Mouse (Mus musculus) kidney, embryonic 16.5 days (tissue): ENCODE data around the gene Zswim7. TPM values are rescaled to one million over a fixed set of nuclear protein-coding genes. Genes with fewer than 3 reads are reported as not detected.

ENCODE experiments used
- ATAC-seq: fragments of 200-750 bp; cut with Nextera tagmentation; 2 replicates; pipeline ENCODE4 v1.8.0; 2017; ENCODE audit warnings: moderate TSS enrichment; ENCODE audit not compliant: low FRiP score, low TSS enrichment
- H3K27ac ChIP-seq: fragments of 300-500 bp; sonication (generic); 2 replicates; pipeline ENCODE4 v1.5.1; 2014; ENCODE audit warnings: low read length
- H3K27me3 ChIP-seq: fragments of 300-500 bp; sonication (generic); 2 replicates; pipeline ENCODE4 v1.6.1; 2014; ENCODE audit warnings: low read length, control low read depth, mixed read lengths; ENCODE audit not compliant: insufficient read depth
- H3K36me3 ChIP-seq: fragments of 300-500 bp; sonication (generic); 2 replicates; pipeline ENCODE4 v1.6.1; 2014; ENCODE audit warnings: low read length, control low read depth, mixed read lengths; ENCODE audit not compliant: insufficient read depth
- H3K4me1 ChIP-seq: fragments of 300-500 bp; sonication (generic); 2 replicates; pipeline ENCODE4 v1.6.1; 2014; ENCODE audit warnings: low read length, control low read depth, mixed read lengths; ENCODE audit not compliant: insufficient read depth
- H3K4me2 ChIP-seq: fragments of 300-500 bp; sonication (generic); replicated peaks from 2 replicates; pipeline ENCODE4 v1.6.1; 2014; ENCODE audit warnings: low read depth, low read length
- H3K4me3 ChIP-seq: fragments of 300-500 bp; sonication (generic); 2 replicates; pipeline ENCODE4 v1.5.1; 2014; ENCODE audit warnings: mild to moderate bottlenecking, low read length
- H3K9ac ChIP-seq: fragments of 300-500 bp; sonication (generic); replicated peaks from 2 replicates; pipeline ENCODE4 v1.6.1; 2014; ENCODE audit warnings: low read length
- H3K9me3 ChIP-seq: fragments of 300-500 bp; sonication (generic); 2 replicates; pipeline ENCODE4 v1.6.1; 2016; ENCODE audit warnings: low read length, control low read depth
- WGBS: fragments of 180-500 bp; shearing (Covaris S2); extraction: QIAGEN DNeasy Blood & Tissue Kit; methylation state at CpG from one replicate; pipeline ENCODE4 v1.1.7; 2014; 5-methylcytosine and 5-hydroxymethylcytosine counted together
- polyA plus RNA-seq: library from polyadenylated mRNA; unstranded; fragments of >200 nt; fragmentation: Nextera tagmentation; extraction: Ambion mirVana; gene quantifications from 2 replicates; pipeline ENCODE4 v1.2.1, GENCODE M21; 2015

The Zswim7 gene
- polyA plus RNA-seq, 1 experiment from 2014 or later, result 24.3 TPM

- Histone ChIP-seq H3K36me3 (no peaks in the 10 kb centered on the region), H3K4me1 (peaks cover 11% of the 10 kb centered on the region; the same call in 1 of the 2 replicates), H3K27ac (no peak overlapping the region), H3K4me2 (no peak overlapping the region), H3K9ac (no peak overlapping the region), H3K4me3 (no peak overlapping the region), H3K9me3 (no peaks in the 10 kb centered on the region), H3K27me3 (no peaks in the 10 kb centered on the region)
- ATAC-seq, result no peak
- 67% methylated on average over 7 of the region's 7 CpGs for WGBS
Measured at GRCm38 (mm10) chr11:62264018-62264417, 17.2 kb downstream of the Zswim7 start.

GRCm38 (mm10) chr11:62263599-62263998 is 17.6 kb downstream of the Zswim7 start:
- H3K27ac ChIP-seq, result no peak overlapping the region
- 69% methylated on average over 7 of the region's 7 CpGs for WGBS
- no peaks in the 10 kb centered on the region for H3K27me3 ChIP-seq
- H3K9me3 ChIP-seq, result no peaks in the 10 kb centered on the region
- ATAC-seq, result no peak
- no peak overlapping the region for H3K4me3 ChIP-seq
- H3K36me3 ChIP-seq, result no peaks in the 10 kb centered on the region
- no peak overlapping the region for H3K9ac ChIP-seq
- H3K4me2 ChIP-seq, result no peak overlapping the region
- H3K4me1 ChIP-seq, result peaks cover 13% of the 10 kb centered on the region; the same call in 1 of the 2 replicates

GRCm38 (mm10) chr11:62259214-62259613 is 22.0 kb downstream of the Zswim7 start:
- peak; percentile 52; the same call in 1 of the 2 replicates for ATAC-seq
- H3K9ac ChIP-seq, result no peak overlapping the region
- no peak overlapping the region for H3K4me2 ChIP-seq
- no peak overlapping the region for H3K4me3 ChIP-seq
- 40% methylated on average over 5 of the region's 5 CpGs for WGBS
- no peaks in the 10 kb centered on the region for H3K36me3 ChIP-seq
- H3K27ac ChIP-seq, result no peak overlapping the region
- no peaks in the 10 kb centered on the region for H3K27me3 ChIP-seq
- no peaks in the 10 kb centered on the region for H3K9me3 ChIP-seq
- peaks cover 16% of the 10 kb centered on the region; the same call in 1 of the 2 replicates for H3K4me1 ChIP-seq

GRCm38 (mm10) chr11:62253380-62253779 is 27.8 kb downstream of the Zswim7 start:
- no peak for ATAC-seq
- Histone ChIP-seq H3K4me1 (peaks cover 16% of the 10 kb centered on the region), H3K9ac (no peak overlapping the region), H3K27ac (no peak overlapping the region), H3K9me3 (no peaks in the 10 kb centered on the region), H3K27me3 (peaks cover 13% of the 10 kb centered on the region), H3K36me3 (no peaks in the 10 kb centered on the region), H3K4me3 (no peak overlapping the region), H3K4me2 (no peak overlapping the region)
- WGBS, result 86% methylated on average over 5 of the region's 5 CpGs

GRCm38 (mm10) chr11:62251047-62251446 is 30.1 kb downstream of the Zswim7 start:
- Histone ChIP-seq H3K27ac (no peak overlapping the region), H3K27me3 (peaks cover 13% of the 10 kb centered on the region), H3K9ac (no peak overlapping the region), H3K4me3 (no peak overlapping the region), H3K4me1 (peaks cover 14% of the 10 kb centered on the region), H3K4me2 (no peak overlapping the region), H3K9me3 (no peaks in the 10 kb centered on the region), H3K36me3 (no peaks in the 10 kb centered on the region)
- WGBS, result 58% methylated on average over 11 of the region's 11 CpGs
- ATAC-seq, result no peak

GRCm38 (mm10) chr11:62249266-62250037 is 31.7 kb downstream of the Zswim7 start:
- H3K36me3 ChIP-seq, result no peaks in the 10 kb centered on the region
- H3K27me3 ChIP-seq, result peaks cover 13% of the 10 kb centered on the region
- WGBS, result 2% methylated on average over 35 of the region's 35 CpGs
- H3K9ac ChIP-seq, result peak overlapping the region; percentile 63
- ATAC-seq, result peak; percentile 43; the same call in 1 of the 2 replicates
- H3K4me2 ChIP-seq, result peak overlapping the region; percentile 100
- H3K9me3 ChIP-seq, result peaks cover 5% of the 10 kb centered on the region; the same call in 1 of the 2 replicates
- no peak overlapping the region for H3K27ac ChIP-seq
- H3K4me1 ChIP-seq, result peaks cover 14% of the 10 kb centered on the region
- peak overlapping the region; percentile 63 for H3K4me3 ChIP-seq

GRCm38 (mm10) chr11:62248401-62249244 is 32.6 kb downstream of the Zswim7 start, which contains the start of gene Adora2b:
Adora2b (plus strand) TSS chr11:62248984.
- WGBS, result under 1% methylated on average over 69 of the region's 69 CpGs
- Histone ChIP-seq H3K4me3 (peak within 1 kb of the TSS; percentile 63), H3K9ac (peak within 1 kb of the TSS; percentile 63), H3K27me3 (peaks cover 13% of the 10 kb centered on the region), H3K4me1 (peaks cover 14% of the 10 kb centered on the region), H3K4me2 (peak within 1 kb of the TSS; percentile 100), H3K9me3 (peaks cover 5% of the 10 kb centered on the region; the same call in 1 of the 2 replicates), H3K27ac (no peak within 1 kb of the TSS), H3K36me3 (no peaks in the 10 kb centered on the region)
- ATAC-seq, result peak; percentile 95

- 40% methylated on average over 18 of the region's 18 CpGs for WGBS
- Histone ChIP-seq H3K4me1 (peaks cover 14% of the 10 kb centered on the region), H3K9me3 (peaks cover 5% of the 10 kb centered on the region; the same call in 1 of the 2 replicates), H3K27me3 (peaks cover 13% of the 10 kb centered on the region), H3K27ac (no peak overlapping the region), H3K36me3 (no peaks in the 10 kb centered on the region), H3K4me3 (peak overlapping the region; percentile 63), H3K4me2 (peak overlapping the region; percentile 100), H3K9ac (peak overlapping the region; percentile 63)
- ATAC-seq, result no peak
Measured at GRCm38 (mm10) chr11:62247759-62248400, 33.3 kb downstream of the Zswim7 start.

GRCm38 (mm10) chr11:62244471-62244870 is 36.7 kb downstream of the Zswim7 start:
- ATAC-seq, result no peak
- peaks cover 6% of the 10 kb centered on the region for H3K4me1 ChIP-seq

More at GRCm38 (mm10) chr11:62244471-62244870, 36.7 kb downstream of the Zswim7 start:
- peaks cover 5% of the 10 kb centered on the region; the same call in 1 of the 2 replicates for H3K9me3 ChIP-seq
- H3K9ac ChIP-seq, result no peak overlapping the region
- no peaks in the 10 kb centered on the region for H3K27me3 ChIP-seq
- WGBS, result 87% methylated on average over 4 of the region's 4 CpGs
- no peaks in the 10 kb centered on the region for H3K36me3 ChIP-seq
- H3K4me2 ChIP-seq, result no peak overlapping the region
- H3K4me3 ChIP-seq, result no peak overlapping the region
- H3K27ac ChIP-seq, result no peak overlapping the region
